ENCODE assay signal across 8 mouse cellular contexts in genomic region chr14:57362726-57363660, GRCm38 (mm10). TPM values are rescaled to one million over a fixed set of nuclear protein-coding genes. Genes with fewer than 3 reads are reported as not detected.
DNase-seq lines count a peak whose midpoint lies in the region; ATAC-seq lines count a peak whose summit lies in the region.

No protein-coding gene starts in this region.

- 14% methylated on average over 26 of the region's 31 CpGs for WGBS in embryonic facial prominence, embryonic 12.5 days
- 17% methylated on average over 27 of the region's 31 CpGs for WGBS in limb, embryonic 12.5 days
- WGBS in stomach, embryonic 15.5 days, result 18% methylated on average over 27 of the region's 31 CpGs

- DNase-seq in 416B (ENCODE audit: low read depth), result peak; percentile 70
- peak; percentile 79 for DNase-seq in adrenal gland, postnatal 25 days
- peak; percentile 26 for DNase-seq in heart, adult 8-10 months (ENCODE audit: low spot score)
- peak; percentile 81 for DNase-seq in kidney, adult 9 months
- DNase-seq in naive thymus-derived CD4-positive, alpha-beta T cell, adult 2 months (ENCODE audit: low read depth), result peak; percentile 74

- no peak overlapping the region for H3K27ac ChIP-seq in embryonic facial prominence, embryonic 12.5 days
- H3K27ac ChIP-seq in limb, embryonic 12.5 days, result no peak overlapping the region
- H3K27ac ChIP-seq in stomach, embryonic 15.5 days, result no peak overlapping the region

- H3K27me3 ChIP-seq in embryonic facial prominence, embryonic 12.5 days, result no peaks in the 10 kb centered on the region
- no peaks in the 10 kb centered on the region for H3K27me3 ChIP-seq in limb, embryonic 12.5 days
- H3K27me3 ChIP-seq in stomach, embryonic 15.5 days (replicated peaks), result no peaks in the 10 kb centered on the region

- no peaks in the 10 kb centered on the region for H3K9me3 ChIP-seq in embryonic facial prominence, embryonic 12.5 days
- H3K9me3 ChIP-seq in limb, embryonic 12.5 days, result no peaks in the 10 kb centered on the region
- no peaks in the 10 kb centered on the region for H3K9me3 ChIP-seq in stomach, embryonic 15.5 days

- no peak overlapping the region for H3K9ac ChIP-seq in embryonic facial prominence, embryonic 12.5 days
- 0 out of 2 replicates have a peak overlapping the region, but pooled peaks have one; percentile 40 for H3K9ac ChIP-seq in limb, embryonic 12.5 days (replicated peaks)
- no peak overlapping the region for H3K9ac ChIP-seq in stomach, embryonic 15.5 days

- ATAC-seq in embryonic facial prominence, embryonic 12.5 days (ENCODE audit: insufficient number of reproducible peaks, insufficient read depth, low FRiP score, low TSS enrichment), result no peak
- ATAC-seq in limb, embryonic 12.5 days (ENCODE audit: insufficient number of reproducible peaks, insufficient read depth, low FRiP score, low TSS enrichment, low read depth), result no peak
- peak; percentile 52; the same call in 1 of the 2 replicates for ATAC-seq in stomach, embryonic 15.5 days (ENCODE audit: insufficient read depth, low FRiP score, low read depth)

- H3K4me3 ChIP-seq in embryonic facial prominence, embryonic 12.5 days, result 0 out of 2 replicates have a peak overlapping the region, but pooled peaks have one; percentile 3
- peak overlapping the region; percentile 9; the same call in 1 of the 2 replicates for H3K4me3 ChIP-seq in limb, embryonic 12.5 days (replicated peaks)
- no peak overlapping the region for H3K4me3 ChIP-seq in stomach, embryonic 15.5 days (replicated peaks)

- peaks cover 4% of the 10 kb centered on the region; the same call in 1 of the 2 replicates for H3K4me1 ChIP-seq in embryonic facial prominence, embryonic 12.5 days
- 0 out of 2 replicates have a peak, but pooled peaks cover 3% of the 10 kb centered on the region for H3K4me1 ChIP-seq in limb, embryonic 12.5 days (replicated peaks)
- H3K4me1 ChIP-seq in stomach, embryonic 15.5 days, result 0 out of 2 replicates have a peak, but pooled peaks cover 7% of the 10 kb centered on the region

- peak overlapping the region; percentile 40 for H3K4me2 ChIP-seq in embryonic facial prominence, embryonic 12.5 days (replicated peaks)
- peak overlapping the region; percentile 46 for H3K4me2 ChIP-seq in limb, embryonic 12.5 days
- peak overlapping the region; percentile 38 for H3K4me2 ChIP-seq in stomach, embryonic 15.5 days

- no peaks in the 10 kb centered on the region for H3K36me3 ChIP-seq in embryonic facial prominence, embryonic 12.5 days
- H3K36me3 ChIP-seq in limb, embryonic 12.5 days, result no peaks in the 10 kb centered on the region
- no peaks in the 10 kb centered on the region for H3K36me3 ChIP-seq in stomach, embryonic 15.5 days

RNA-seq across cellular contexts. Expression of gene Cryl1, which starts 35.3 kb away (rescaled TPM):
- 12.0 and 19.8 TPM in 2 replicates for total RNA-seq in adrenal gland, postnatal 25 days (2021)
- polyA plus RNA-seq in embryonic facial prominence, embryonic 12.5 days (2016; fragmentation: Nextera tagmentation; extraction: Ambion mirVana), result 17.8 and 18.1 TPM in 2 replicates
- 1 to 10 TPM; 6.5 to 8.4 (median 7.5) TPM for total RNA-seq in heart, adult 8-10 months (2022)
- 16.7 and 18.2 TPM in 2 replicates for polyA plus RNA-seq in limb, embryonic 12.5 days (2016; fragmentation: Nextera tagmentation; extraction: Ambion mirVana)
- 37.6 and 44.5 TPM in 2 replicates for polyA plus RNA-seq in stomach, embryonic 15.5 days (2015; fragmentation: Nextera tagmentation; extraction: Ambion mirVana)

Comparison
In these comparisons a context has a peak if more than half of its experiments do, and no peak if none do; other contexts are left out.
1. DNase-seq: peak in every context shown above with its lines; median percentile 81 in kidney, adult 9 months; 79 in adrenal gland, postnatal 25 days; 74 in naive thymus-derived CD4-positive, alpha-beta T cell, adult 2 months; 70 in 416B; 26 in heart, adult 8-10 months.